Mouse (Mus musculus) cortical plate, adult 2 months (tissue): ENCODE measurements around the gene Olfr728. TPM values are rescaled to one million over a fixed set of nuclear protein-coding genes. Genes with fewer than 3 reads are reported as not detected.

Experiments
- H3K27ac ChIP-seq: fragments of 200-500 bp; 2 replicates; pipeline ENCODE4 v1.5.1; 2012; ENCODE audit warnings: low read length, control low read depth, inconsistent platforms; ENCODE audit not compliant: insufficient read depth
- H3K4me1 ChIP-seq: fragments of 200-500 bp; 2 replicates; pipeline ENCODE4 v1.6.1; 2011; ENCODE audit warnings: low read length; ENCODE audit not compliant: control insufficient read depth, insufficient read depth
- H3K4me3 ChIP-seq: fragments of 200-500 bp; 2 replicates; pipeline ENCODE4 v1.5.1; 2011; ENCODE audit warnings: mild to moderate bottlenecking, low read length, control low read depth; ENCODE audit not compliant: insufficient read depth
- CTCF ChIP-seq: fragments of 200-500 bp; IDR thresholded peaks from 2 replicates; pipeline ENCODE4 v1.5.1; 2011; ENCODE audit warnings: mild to moderate bottlenecking, control low read depth, low read length; ENCODE audit not compliant: insufficient read depth; ENCODE audit errors: extremely low read depth
- POLR2A ChIP-seq: fragments of 200-500 bp; IDR thresholded peaks from 2 replicates; pipeline ENCODE4 v1.6.1; 2011; ENCODE audit warnings: mild to moderate bottlenecking, low read length, control low read depth; ENCODE audit not compliant: insufficient read depth; ENCODE audit errors: extremely low read depth
- polyA plus RNA-seq: library from polyadenylated mRNA; depleted of rRNA; stranded (reverse); fragments of >200 nt; gene quantifications from 2 replicates; pipeline ENCODE4 v1.2.3, GENCODE M21; 2012; rRNA removed

Olfr728 gene
- not detected in 2 replicates for polyA plus RNA-seq

- Histone ChIP-seq H3K4me1 (no peaks in the 10 kb centered on the region), H3K27ac (no peak within 1 kb of the TSS), H3K4me3 (no peak within 1 kb of the TSS)
- TF ChIP-seq POLR2A, result no peak
- no peak for TF ChIP-seq CTCF
Observed at GRCm38 (mm10) chr14:50142580-50142979, at the start of gene Olfr728. TSS of gene Olfr728 (minus strand) at chr14:50142680.

DNA sequence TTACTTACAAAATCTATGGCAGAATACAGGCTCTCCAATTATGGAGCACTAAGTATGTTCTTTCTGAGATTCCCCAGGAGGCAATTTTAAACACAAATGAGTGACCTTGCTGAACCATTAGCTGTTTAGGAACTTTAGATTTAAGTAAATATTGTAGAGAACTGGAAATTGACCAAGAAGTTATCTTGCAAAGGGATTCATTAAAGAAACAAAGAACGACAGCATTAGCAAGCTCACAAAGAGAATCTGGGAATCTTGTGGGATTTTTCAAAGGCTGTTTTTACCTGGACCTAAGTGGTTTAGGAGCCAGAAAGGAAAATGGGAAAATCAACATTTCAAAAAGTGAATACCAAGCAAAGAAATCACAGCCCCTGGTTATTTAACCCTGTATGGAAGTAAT, 45.6 kb upstream of the Olfr728 start, which contains the start of gene Olfr730:
TSS of gene Olfr730 (minus strand) at position 101 of the 400 bp plus-strand sequence.
- no peak for TF ChIP-seq CTCF
- no peak for TF ChIP-seq POLR2A
- H3K4me3 ChIP-seq, result no peak within 1 kb of the TSS

GRCm38 (mm10) chr14:50152810-50153209, 10.3 kb upstream of the Olfr728 start, which contains the start of gene Olfr729:
TSS of gene Olfr729 (minus strand) at chr14:50152910.
- H3K27ac ChIP-seq, result no peak within 1 kb of the TSS
- H3K4me3 ChIP-seq, result no peak within 1 kb of the TSS
- H3K4me1 ChIP-seq, result no peaks in the 10 kb centered on the region
- TF ChIP-seq CTCF (no peak), POLR2A (no peak)

More for the DNA sequence above, 45.6 kb upstream of the Olfr728 start, which contains the start of gene Olfr730:
- Histone ChIP-seq H3K27ac (no peak within 1 kb of the TSS), H3K4me1 (no peaks in the 10 kb centered on the region)

- no peak within 1 kb of the TSS for H3K27ac ChIP-seq
- no peak for TF ChIP-seq CTCF
- TF ChIP-seq POLR2A, result no peak
- H3K4me1 ChIP-seq, result no peaks in the 10 kb centered on the region
- H3K4me3 ChIP-seq, result no peak within 1 kb of the TSS
Observed at GRCm38 (mm10) chr14:50122886-50123285, 19.6 kb downstream of the Olfr728 start, which contains the start of gene Olfr727. TSS of gene Olfr727 (plus strand) at chr14:50123186.

GRCm38 (mm10) chr14:50090853-50091252, 51.6 kb downstream of the Olfr728 start, which contains the start of gene Olfr726:
TSS of gene Olfr726 (minus strand) at chr14:50090953.
- no peak for TF ChIP-seq CTCF
- no peak for TF ChIP-seq POLR2A
- Histone ChIP-seq H3K4me1 (no peaks in the 10 kb centered on the region), H3K27ac (no peak within 1 kb of the TSS), H3K4me3 (no peak within 1 kb of the TSS)

Other genes with a start within 250 kb of the Olfr728 start
- not detected in 2 replicates for gene Olfr722, start 240.7 kb downstream of the Olfr728 start, polyA plus RNA-seq
- gene Olfr723, start 210.9 kb downstream of the Olfr728 start, polyA plus RNA-seq, result not detected in 2 replicates
- gene Olfr724, start 179.4 kb downstream of the Olfr728 start, polyA plus RNA-seq, result not detected in 2 replicates
- not detected in 2 replicates for gene Olfr725, start 102.3 kb downstream of the Olfr728 start, polyA plus RNA-seq
- gene Olfr726, start 51.7 kb downstream of the Olfr728 start, polyA plus RNA-seq, result not detected in 2 replicates
- gene Olfr727, start 19.5 kb downstream of the Olfr728 start, polyA plus RNA-seq, result not detected in 2 replicates
- gene Olfr729, start 10.2 kb upstream of the Olfr728 start, polyA plus RNA-seq, result not detected in 2 replicates
- not detected in 2 replicates for gene Olfr730, start 45.5 kb upstream of the Olfr728 start, polyA plus RNA-seq
- gene Olfr731, start 99.2 kb upstream of the Olfr728 start, polyA plus RNA-seq, result not detected in 2 replicates
- not detected in 2 replicates for gene Olfr732, start 141.5 kb upstream of the Olfr728 start, polyA plus RNA-seq
- gene Olfr733, start 158.8 kb upstream of the Olfr728 start, polyA plus RNA-seq, result not detected in 2 replicates
- not detected in 2 replicates for gene Olfr734, start 184.1 kb upstream of the Olfr728 start, polyA plus RNA-seq
- not detected in 2 replicates for gene Olfr735, start 206.2 kb upstream of the Olfr728 start, polyA plus RNA-seq
- gene Tlr11, start 215.2 kb upstream of the Olfr728 start, polyA plus RNA-seq, result not detected in 2 replicates
- gene Olfr736, start 238.5 kb upstream of the Olfr728 start, polyA plus RNA-seq, result not detected in 2 replicates